Comparison of ENCODE assay signal across 30 mouse cellular contexts in genomic region chr2:156165478-156165877, GRCm38 (mm10). TPM values are rescaled to one million over a fixed set of nuclear protein-coding genes. Genes with fewer than 3 reads are reported as not detected.
DNase-seq lines count a peak whose midpoint lies in the region; ATAC-seq and TF ChIP-seq lines count a peak whose summit lies in the region.
"Had no signal": no experiment of that assay in that cellular context is flagged by ENCODE, and none has a peak within 500 bp of the region (broad histone marks: within the 10 kb centered on the region; RNA-seq: fewer than 3 reads in every experiment).

No protein-coding gene starts in this region.

- H3K4me2 ChIP-seq in kidney, postnatal 0 days (ENCODE audit: low read length) = no peak overlapping the region
- H3K4me2 ChIP-seq: embryonic facial prominence, embryonic 13.5 days; embryonic facial prominence, embryonic 15.5 days; forebrain, embryonic 12.5 days had no signal

- DNase-seq in kidney, adult 9 months = peak; percentile 65
- no peak for DNase-seq in kidney, postnatal 4 days
- DNase-seq in kidney, postnatal 0 days (ENCODE audit: low spot score) = no peak
- DNase-seq in kidney, postnatal 14 days = no peak
- DNase-seq in 416B (ENCODE audit: low read depth) (peak; percentile 55), NIH3T3 (ENCODE audit: low read depth) (peak; percentile 43)
- DNase-seq in left cerebral cortex, adult 2 months (ENCODE audit: extremely low spot score in 1 of 2, low spot score in 2 of 2) = no peak
- no peak for DNase-seq in cerebellum, postnatal 36 days
- DNase-seq: adrenal gland, adult 8-10 months; adrenal gland, postnatal 14 days; adrenal gland, postnatal 36 days; B cell, adult 2 months; cerebellum, adult 11-12 months; cerebellum, adult 2 months; cerebellum, adult 9-10 months; cerebellum, postnatal 10 days; cerebellum, postnatal 25 days; embryo, embryonic 11 days had no signal

- no peak overlapping the region; the same call in 1 of the 2 replicates for H3K27ac ChIP-seq in kidney, postnatal 0 days
- H3K27ac ChIP-seq in left cerebral cortex, adult 2 months = no peak overlapping the region
- H3K27ac ChIP-seq: embryonic facial prominence, embryonic 13.5 days; embryonic facial prominence, embryonic 15.5 days; forebrain, embryonic 10.5 days; forebrain, embryonic 12.5 days had no signal

- no peak for TF ChIP-seq CTCF in kidney, postnatal 0 days (IDR thresholded peaks at IDR 0.05; ENCODE audit: low read depth)
- no peak for TF ChIP-seq CTCF in left cerebral cortex, adult 2 months (IDR thresholded peaks at IDR 0.05)

- 91% methylated on average over 1 of the region's 1 CpGs for WGBS in kidney, postnatal 0 days

- H3K36me3 ChIP-seq in kidney, postnatal 0 days (ENCODE audit: insufficient read depth, low read length) = peaks cover 60% of the 10 kb centered on the region

- no peaks in the 10 kb centered on the region for H3K27me3 ChIP-seq in kidney, postnatal 0 days (ENCODE audit: insufficient read depth, low read length)
- H3K27me3 ChIP-seq: CH12.LX; embryonic facial prominence, embryonic 13.5 days; embryonic facial prominence, embryonic 15.5 days; forebrain, embryonic 12.5 days; Patski had no signal

- no peaks in the 10 kb centered on the region for H3K4me1 ChIP-seq in kidney, postnatal 0 days (replicated peaks; ENCODE audit: insufficient read depth, low read length)
- H3K4me1 ChIP-seq: embryonic facial prominence, embryonic 13.5 days; embryonic facial prominence, embryonic 15.5 days; forebrain, embryonic 10.5 days; forebrain, embryonic 12.5 days had no signal

- peak; percentile 55; the same call in 1 of the 2 replicates for ATAC-seq in kidney, postnatal 0 days (replicated peaks; ENCODE audit: low FRiP score, low read depth)
- ATAC-seq: activated CD4-positive, CD25-positive, alpha-beta regulatory T cell, adult 4 months; CD4-positive, CD25-positive, alpha-beta regulatory T cell, adult 4 months; forebrain, embryonic 14.5 days; forebrain, embryonic 16.5 days; Patski had no signal

- no peak overlapping the region for H3K9ac ChIP-seq in kidney, postnatal 0 days (ENCODE audit: low read depth, low read length)
- H3K9ac ChIP-seq: embryonic facial prominence, embryonic 13.5 days; embryonic facial prominence, embryonic 15.5 days; forebrain, embryonic 12.5 days had no signal

- H3K4me3 ChIP-seq in kidney, postnatal 0 days (replicated peaks; ENCODE audit: low read depth, low read length) = no peak overlapping the region
- no peak overlapping the region for H3K4me3 ChIP-seq in left cerebral cortex, adult 2 months
- H3K4me3 ChIP-seq: embryonic facial prominence, embryonic 13.5 days; embryonic facial prominence, embryonic 15.5 days; erythroblast, embryonic 14.5 days; forebrain, embryonic 10.5 days; forebrain, embryonic 12.5 days had no signal

- no peaks in the 10 kb centered on the region for H3K9me3 ChIP-seq in kidney, postnatal 0 days (replicated peaks; ENCODE audit: low read length)
- H3K9me3 ChIP-seq: embryonic facial prominence, embryonic 13.5 days; embryonic facial prominence, embryonic 15.5 days; forebrain, embryonic 10.5 days; forebrain, embryonic 12.5 days; G1E had no signal

- intact Hi-C loops in left cerebral cortex, adult 2 months (cut with DNase I) = no loop called here

RNA-seq across cellular contexts. Expression of gene Rbm39, which starts 14.6 kb away (rescaled TPM):
- polyA plus RNA-seq in kidney, postnatal 0 days (2015; fragmentation: Nextera tagmentation; extraction: Ambion mirVana) = 636 and 701 TPM in 2 replicates
- total RNA-seq in left cerebral cortex, adult 2 months (2021) = 100 to 1,000 TPM; 286 to 301 TPM

RNA-seq across cellular contexts. Expression of gene Nfs1, which starts 21.5 kb away (rescaled TPM):
- polyA plus RNA-seq in kidney, postnatal 0 days (2015; fragmentation: Nextera tagmentation; extraction: Ambion mirVana) = 60.5 and 64.0 TPM in 2 replicates
- total RNA-seq in left cerebral cortex, adult 2 months (2021) = 10 to 100 TPM; 36.3 to 42.0 TPM

RNA-seq across cellular contexts. Expression of gene Romo1, which starts 21.6 kb away (rescaled TPM):
- 524 and 529 TPM in 2 replicates for polyA plus RNA-seq in kidney, postnatal 0 days (2015; fragmentation: Nextera tagmentation; extraction: Ambion mirVana)
- 100 to 1,000 TPM; 142 to 153 TPM for total RNA-seq in left cerebral cortex, adult 2 months (2021)

RNA-seq across cellular contexts. Expression of gene Phf20, which starts 30.8 kb away (rescaled TPM):
- polyA plus RNA-seq in kidney, postnatal 0 days (2015; fragmentation: Nextera tagmentation; extraction: Ambion mirVana) = 63.8 and 68.9 TPM in 2 replicates
- total RNA-seq in left cerebral cortex, adult 2 months (2021) = 10 to 100 TPM; 82.7 to 85.6 TPM

RNA-seq across cellular contexts. Expression of gene Gm28036, which starts 38.6 kb away (rescaled TPM):
- polyA plus RNA-seq in kidney, postnatal 0 days (2015; fragmentation: Nextera tagmentation; extraction: Ambion mirVana) = 8.0 and 11.9 TPM in 2 replicates
- total RNA-seq in left cerebral cortex, adult 2 months (2021) = 10 to 100 TPM; 17.5 to 17.7 TPM
- polyA plus RNA-seq: erythroblast, embryonic 14.5 days had no signal

Comparison
In these comparisons a context has a peak if more than half of its experiments do, and no peak if none do; other contexts are left out.
1. DNase-seq: peak in kidney, adult 9 months (single experiment), 416B (single experiment) and NIH3T3 (single experiment); none in kidney, postnatal 4 days (0 of 2), kidney, postnatal 0 days (single experiment), kidney, postnatal 14 days (single experiment), left cerebral cortex, adult 2 months (0 of 2) and cerebellum, postnatal 36 days (0 of 2).